Mouse (Mus musculus) adrenal gland, postnatal 25 days (tissue): ENCODE results near the gene Echs1. TPM values are rescaled to one million over a fixed set of nuclear protein-coding genes. Genes with fewer than 3 reads are reported as not detected.
A peak's percentile ranks its signal among the peaks of the same experiment; 100 is the strongest.

Experiments used
- DNase-seq: peaks from one replicate; pipeline ENCODE4 v3.0.0; 2021; ENCODE audit warnings: mixed read lengths
- total RNA-seq: library from RNA; stranded (reverse); gene quantifications from 2 replicates; pipeline ENCODE4 v1.2.3, GENCODE M21; 2021

Echs1 gene
- total RNA-seq, 1 experiment from 2014 or later, result 524 TPM

- DNase-seq, result peak; percentile 48
Measured at GRCm38 (mm10) chr7:140115583-140116328, 520 bp downstream of the Echs1 start, which contains the start of gene Paox. Gene Paox (plus strand): TSS chr7:140115799.

- DNase-seq, result no peak
Measured at GRCm38 (mm10) chr7:140111943-140112342, 4.3 kb downstream of the Echs1 start.

- no peak for DNase-seq
Measured at GRCm38 (mm10) chr7:140104009-140104408, 12.3 kb downstream of the Echs1 start.

DNA sequence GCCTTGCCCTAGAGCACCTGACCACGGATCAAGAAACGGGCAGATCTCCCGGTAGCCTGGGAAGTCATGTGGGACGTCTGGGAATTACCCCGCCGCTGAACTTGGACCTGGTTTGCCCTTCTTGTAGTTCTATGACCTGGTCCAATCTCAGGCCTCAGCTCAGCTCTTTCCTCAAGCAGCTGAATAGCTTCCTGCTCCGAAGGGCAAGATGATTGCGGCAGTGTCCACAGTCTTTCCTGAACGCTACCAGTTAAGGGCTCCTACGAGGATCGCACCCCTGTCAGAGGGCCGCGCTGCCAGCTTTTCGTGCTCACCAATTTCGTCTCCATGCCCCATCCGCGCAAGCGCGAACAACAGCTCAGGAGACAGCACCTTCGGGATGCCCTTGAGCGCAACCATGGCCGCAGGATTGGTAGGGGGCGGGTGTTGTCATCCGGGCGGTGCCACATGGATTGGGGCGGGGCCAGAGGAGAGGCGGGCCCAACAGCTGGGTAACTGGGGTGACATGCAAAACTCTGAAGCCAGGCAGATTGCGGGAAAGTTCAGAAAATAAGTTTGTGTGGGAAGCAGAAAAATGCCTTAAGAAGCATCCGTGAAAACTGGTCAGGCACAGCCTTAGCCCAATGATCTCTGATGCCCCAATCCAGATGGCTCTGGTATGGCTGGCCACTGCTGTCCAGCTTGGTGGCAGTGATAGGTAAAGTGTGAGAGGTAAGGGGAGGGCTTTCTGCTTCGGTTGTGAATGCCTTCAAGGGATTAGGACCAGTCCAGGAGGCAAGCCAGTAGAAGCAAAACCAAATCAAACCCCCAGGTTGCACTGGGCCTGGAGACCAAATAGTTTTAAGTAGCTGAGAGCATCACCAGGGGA is 14.0 kb downstream of the Echs1 start, which contains the start of gene Fuom:
Fuom (minus strand) TSS at position 449 of the 868 bp plus-strand sequence.
- DNase-seq, result peak; percentile 94

GRCm38 (mm10) chr7:140101498-140101897 is 14.8 kb downstream of the Echs1 start:
- DNase-seq, result no peak

GRCm38 (mm10) chr7:140098466-140098865 is 17.8 kb downstream of the Echs1 start:
- DNase-seq, result no peak

GRCm38 (mm10) chr7:140096055-140096454 is 20.2 kb downstream of the Echs1 start:
- no peak for DNase-seq

GRCm38 (mm10) chr7:140095556-140095955 is 20.7 kb downstream of the Echs1 start:
- DNase-seq, result no peak

GRCm38 (mm10) chr7:140094954-140095353 is 21.3 kb downstream of the Echs1 start:
- DNase-seq, result no peak

DNA sequence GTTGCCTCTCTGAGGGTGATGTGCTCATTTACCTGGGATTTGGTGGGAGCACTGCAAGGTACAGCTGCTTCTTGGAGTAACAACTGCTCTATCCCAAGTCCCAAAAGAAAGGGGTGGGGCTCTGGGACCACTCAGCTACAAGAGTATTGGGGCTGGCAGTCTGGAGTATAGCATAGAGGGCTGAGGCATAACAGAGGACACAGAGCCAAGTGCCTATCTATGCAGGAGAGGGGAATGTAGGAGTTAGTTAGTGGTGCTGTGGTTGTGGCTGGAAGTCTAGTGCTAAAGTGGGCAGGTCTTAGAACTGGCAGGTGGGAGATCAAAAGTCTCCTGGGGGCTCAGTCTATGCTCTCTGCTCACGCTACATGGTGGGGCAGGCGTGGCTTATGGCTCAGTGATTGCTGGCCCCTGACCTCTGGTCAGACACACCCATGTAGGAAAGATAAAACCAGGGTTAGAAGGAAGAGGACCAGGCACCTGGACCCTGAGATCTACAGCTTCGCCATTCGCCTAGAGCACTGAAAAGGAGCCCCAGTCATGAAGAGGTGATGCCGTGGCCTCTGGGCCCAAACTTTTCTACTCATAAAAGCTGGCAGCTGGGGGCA is 23.2 kb downstream of the Echs1 start, which contains the start of gene Prap1:
Prap1 (plus strand) TSS at position 472 of the 605 bp plus-strand sequence.
- DNase-seq, result no peak

- DNase-seq, result no peak
Measured at GRCm38 (mm10) chr7:140090601-140091000, 25.7 kb downstream of the Echs1 start.

GRCm38 (mm10) chr7:140082242-140082678 is 34.0 kb downstream of the Echs1 start, which contains the start of gene Caly:
Gene Caly (minus strand): TSS chr7:140082548.
- peak; percentile 38 for DNase-seq

DNA sequence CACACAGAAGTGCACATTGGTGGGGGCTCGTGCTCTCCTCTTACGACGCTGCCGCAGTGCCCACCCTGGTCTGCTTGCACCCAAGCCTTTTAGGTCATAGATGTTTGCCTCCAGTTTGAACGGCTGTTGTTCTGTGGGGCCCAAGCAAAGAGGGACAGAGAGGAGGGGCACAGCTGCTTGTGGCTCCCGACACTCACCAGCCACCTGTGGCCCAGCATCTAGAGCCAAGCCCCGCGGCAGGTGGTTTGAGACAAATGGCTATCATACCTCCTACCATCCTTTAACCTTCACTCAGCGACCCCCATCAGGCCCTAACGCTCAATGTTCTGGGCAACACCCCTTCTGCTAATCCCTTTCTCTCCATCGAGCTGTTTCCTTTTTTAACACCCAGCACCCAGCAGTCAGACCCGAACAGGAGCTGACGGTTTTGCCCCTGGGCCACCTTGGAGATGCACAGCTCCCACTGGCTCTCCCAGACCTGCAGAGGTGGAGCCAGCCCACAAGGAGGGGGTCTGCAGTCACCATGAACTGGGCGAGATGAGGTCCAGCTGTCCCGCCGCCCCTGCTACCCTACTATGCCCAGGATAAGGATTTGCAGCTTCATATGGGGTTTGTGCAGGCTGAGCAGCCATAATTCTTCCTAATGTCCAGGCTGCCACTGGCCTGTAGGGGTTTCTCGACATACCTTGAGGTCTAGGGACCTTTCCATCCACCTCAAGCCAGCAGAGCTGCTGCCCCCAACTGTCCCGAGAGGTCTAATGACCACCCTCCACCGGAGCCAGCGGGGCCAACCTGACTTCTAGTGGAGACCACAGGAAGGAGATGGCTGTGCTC is 34.7 kb downstream of the Echs1 start:
- no peak for DNase-seq

DNA sequence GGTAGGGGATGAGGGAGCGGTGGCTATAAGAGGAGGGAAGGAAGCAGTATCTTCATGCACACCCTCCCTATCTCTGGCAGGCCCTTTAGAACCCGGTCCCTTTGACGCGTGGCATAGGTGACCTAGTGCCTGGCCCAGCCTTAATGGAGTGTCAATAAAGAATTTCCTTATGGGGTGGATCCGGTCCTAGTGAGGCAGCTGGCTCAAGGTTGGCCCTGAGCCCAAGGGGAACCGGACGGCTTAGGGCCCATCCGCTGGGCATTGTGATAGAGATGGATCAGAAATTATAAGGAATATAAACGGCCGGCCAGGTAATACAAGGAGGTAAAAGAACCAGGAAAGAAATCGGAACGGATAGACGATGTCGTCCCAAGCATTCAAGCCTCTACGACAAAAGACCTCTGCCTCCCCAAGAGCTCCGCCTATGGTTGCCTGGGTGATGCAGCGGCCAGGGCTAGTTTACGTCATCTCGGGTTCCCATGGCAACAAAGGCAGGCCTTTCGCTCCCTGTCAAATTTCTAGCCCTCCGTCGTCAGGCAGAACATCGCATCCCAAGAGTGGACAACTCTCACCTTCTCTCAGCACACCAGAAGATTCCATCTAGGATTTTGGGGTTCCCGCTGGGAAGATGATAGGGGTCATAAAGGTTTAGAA is 35.6 kb downstream of the Echs1 start:
- DNase-seq, result peak; percentile 83

- peak; percentile 76 for DNase-seq
Measured at GRCm38 (mm10) chr7:140078711-140079110, 37.6 kb downstream of the Echs1 start.

- no peak for DNase-seq
Measured at GRCm38 (mm10) chr7:140077698-140078097, 38.6 kb downstream of the Echs1 start.

DNA sequence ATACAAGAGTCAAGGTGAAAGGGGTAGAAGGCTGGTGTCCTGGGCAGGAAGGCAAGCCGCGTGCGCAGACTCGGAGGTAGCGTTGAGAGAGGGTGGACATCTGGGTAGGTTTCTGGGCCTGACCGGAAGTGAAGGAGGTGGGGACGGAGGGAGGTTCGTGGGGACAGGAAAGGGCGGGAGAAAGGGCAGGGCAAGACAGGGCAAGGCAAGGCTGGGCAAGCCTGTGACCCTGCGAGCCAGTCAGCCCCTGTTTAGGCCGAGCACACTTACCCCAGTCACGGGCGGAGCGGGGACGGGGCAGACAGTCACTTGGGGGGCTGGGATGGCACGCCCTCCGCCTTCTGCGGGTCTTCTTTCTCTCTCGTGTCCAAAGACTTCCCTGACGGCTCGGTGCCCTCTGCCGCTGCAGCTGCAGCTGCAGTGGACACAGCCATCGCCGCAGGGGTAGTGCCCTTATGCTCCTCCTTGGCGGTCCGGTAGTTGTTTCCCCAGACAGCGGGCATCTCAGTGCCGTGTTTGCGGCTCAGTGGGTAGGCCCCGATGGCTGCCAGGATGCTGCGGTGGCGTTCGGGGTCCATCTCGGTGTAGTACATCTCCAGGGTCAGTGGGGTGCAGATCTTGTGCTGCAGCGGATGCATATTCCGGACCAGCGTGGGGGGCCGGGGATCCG is 46.1 kb downstream of the Echs1 start:
- DNase-seq, result no peak

- DNase-seq, result no peak
Measured at GRCm38 (mm10) chr7:140067397-140067796, 48.9 kb downstream of the Echs1 start.

DNA sequence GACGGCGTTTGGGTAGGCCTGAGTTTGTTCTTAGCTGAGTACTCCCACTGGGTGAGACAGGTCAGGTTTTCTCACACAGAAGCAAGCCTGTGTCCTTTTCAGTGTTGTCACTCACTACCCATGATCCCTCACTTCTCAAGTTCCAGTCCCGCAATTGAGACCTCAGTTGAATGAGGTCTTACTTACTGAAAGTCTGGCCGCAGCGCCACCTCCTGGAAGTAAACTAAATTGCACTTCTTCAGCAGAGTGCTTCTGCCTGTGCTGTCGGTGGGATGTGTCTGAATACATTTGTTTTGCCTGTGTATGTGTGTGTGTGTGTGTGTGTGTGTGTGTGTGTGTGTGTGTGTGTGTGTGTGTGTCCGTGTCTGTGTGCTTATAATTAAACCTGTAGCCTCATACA is 53.2 kb downstream of the Echs1 start:
- peak; percentile 62 for DNase-seq

DNA sequence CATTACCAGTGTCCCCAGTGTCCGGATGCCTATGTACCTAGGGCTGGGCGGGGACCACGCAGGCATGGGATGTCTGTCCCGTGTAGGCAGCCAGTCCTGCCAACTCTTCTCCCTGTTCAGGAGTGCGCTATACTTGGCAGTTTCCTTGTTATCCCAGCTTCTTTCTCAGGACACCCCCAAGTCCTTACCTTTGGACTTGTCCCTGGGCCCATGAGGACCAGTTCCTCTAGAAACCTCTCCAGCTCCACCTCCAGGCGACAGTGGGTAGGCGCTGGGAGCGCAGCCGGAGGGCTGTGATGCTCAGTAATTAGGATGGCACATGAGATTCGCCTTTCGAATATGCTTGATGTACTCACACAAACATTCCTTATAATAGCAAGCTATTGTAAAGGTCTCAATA is 54.0 kb downstream of the Echs1 start:
- no peak for DNase-seq

DNA sequence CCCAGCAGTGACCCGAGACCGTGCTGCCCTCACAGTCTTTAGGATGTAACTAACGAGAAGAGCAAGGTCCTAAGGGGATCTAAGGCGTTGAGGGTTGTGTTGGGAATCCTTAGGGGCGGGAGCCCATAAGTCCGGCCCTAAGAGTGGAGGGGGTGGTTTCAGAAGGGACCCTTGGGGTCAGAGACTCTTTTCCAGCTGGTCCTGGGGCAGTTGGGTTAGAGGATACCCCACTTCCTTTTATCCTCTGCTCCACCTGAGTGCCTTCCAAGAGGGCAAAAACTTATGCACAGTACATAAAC is 54.5 kb downstream of the Echs1 start:
- DNase-seq, result no peak
